Mouse (Mus musculus) embryonic fibroblast, embryonic 13.5 days (primary cell): ENCODE measurements around the gene Stac3.

Source experiments
- CTCF ChIP-seq: IDR thresholded peaks from 2 replicates; pipeline ENCODE4 v1.5.1; 2011; ENCODE audit warnings: mild to moderate bottlenecking, control low read depth, low read length, moderate library complexity, borderline replicate concordance; ENCODE audit not compliant: insufficient read depth
- POLR2A ChIP-seq: IDR thresholded peaks from 2 replicates; pipeline ENCODE4 v1.6.1; 2011; ENCODE audit warnings: low read depth, mild to moderate bottlenecking, control low read depth, low read length, moderate library complexity

DNA sequence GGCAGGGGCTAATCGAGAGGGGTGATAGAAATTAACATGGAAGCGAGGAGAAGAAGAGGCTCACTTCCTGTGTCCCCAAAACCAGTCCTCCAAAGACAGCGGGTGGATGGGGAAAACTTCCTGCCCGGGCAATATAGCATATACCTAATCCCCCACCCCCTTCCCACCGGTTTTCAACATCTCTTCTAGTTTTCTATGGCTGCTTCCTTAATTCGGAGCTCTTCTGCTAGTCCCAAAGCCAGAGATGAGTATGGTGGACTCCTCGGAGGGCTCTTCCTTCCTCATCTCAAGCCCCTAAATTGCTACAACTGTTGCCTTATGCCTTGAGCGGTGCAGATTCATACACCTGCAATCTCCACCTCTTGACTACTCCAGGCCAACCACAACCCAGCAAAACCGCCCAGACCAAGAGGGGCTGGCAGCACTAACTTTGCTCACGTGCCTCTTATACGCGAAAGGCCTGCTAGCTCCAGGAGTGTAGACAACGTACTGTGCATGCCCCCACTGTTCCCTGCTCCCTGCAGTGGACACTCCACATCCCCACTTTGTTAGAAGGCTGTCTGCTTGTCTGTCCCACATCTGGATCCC lies 12.7 kb downstream of the Stac3 start:
- TF ChIP-seq CTCF (no peak), POLR2A (no peak)
